Mouse (Mus musculus) lung, postnatal 10 days (tissue): ENCODE results near the gene Rab11fip2.
A peak's percentile ranks its signal among the peaks of the same experiment; 100 is the strongest.

ENCODE experiments used
- DNase-seq: peaks from one replicate; pipeline ENCODE4 v3.0.0; 2021

Gene Rab11fip2

DNA sequence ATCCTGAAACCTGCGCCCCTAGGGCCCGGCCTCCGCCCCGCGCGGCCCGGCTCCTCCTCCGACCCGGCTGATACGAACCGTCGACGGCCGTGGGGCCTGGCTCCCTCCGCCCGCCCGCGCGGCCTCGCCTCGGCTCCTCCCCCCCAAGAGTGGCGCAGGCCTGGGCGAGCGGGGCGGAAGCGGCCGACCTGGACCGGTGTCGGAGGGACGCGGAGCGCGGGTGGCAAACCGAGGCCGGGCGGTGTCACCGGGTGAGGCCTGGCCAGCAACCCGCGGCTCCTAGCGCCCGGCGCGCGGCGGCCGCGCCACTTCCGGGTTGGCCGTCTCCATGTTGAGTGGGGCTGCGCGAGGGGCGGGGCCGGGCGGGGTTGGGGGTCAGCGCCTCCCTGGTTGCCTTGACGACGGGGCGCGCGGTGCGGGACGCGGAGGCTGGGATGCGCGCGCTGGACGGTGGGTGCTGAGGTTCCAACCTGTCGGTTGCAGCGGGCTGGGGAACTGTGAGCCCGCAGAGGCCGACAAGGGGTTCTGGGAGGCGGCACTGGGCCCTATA, at the start of gene Rab11fip2:
Rab11fip2 (minus strand) TSS at position 333 of the 550 bp plus-strand sequence.
- DNase-seq: peak; percentile 85

- DNase-seq: no peak
Observed at GRCm38 (mm10) chr19:59981588-59981987, 38.1 kb upstream of the Rab11fip2 start.

DNA sequence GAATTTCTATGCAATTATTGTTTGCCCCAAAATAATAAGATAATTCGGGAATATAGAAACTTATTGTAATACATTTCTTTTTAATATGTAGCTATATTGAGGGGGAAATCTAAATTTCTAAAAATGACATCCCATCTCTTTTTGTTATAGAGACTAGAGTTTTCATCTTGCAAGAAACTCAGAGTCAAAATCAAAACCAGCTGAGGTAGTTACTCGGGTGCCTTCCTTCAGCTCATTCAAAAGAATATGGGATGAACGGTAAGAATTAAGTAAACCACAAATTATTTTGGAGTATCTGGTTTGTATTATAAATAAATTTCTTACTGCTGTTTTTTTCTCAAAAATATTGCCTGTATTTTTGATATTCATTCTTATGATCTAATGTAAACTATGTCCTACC, 11.5 kb upstream of the Rab11fip2 start:
- no peak for DNase-seq

- no peak for DNase-seq
Observed at GRCm38 (mm10) chr19:59949731-59950130, 6.3 kb upstream of the Rab11fip2 start.

- DNase-seq: no peak
Observed at GRCm38 (mm10) chr19:59942716-59943321, 635 bp downstream of the Rab11fip2 start.

- peak; percentile 24 for DNase-seq
Observed at GRCm38 (mm10) chr19:59939711-59940110, 3.7 kb downstream of the Rab11fip2 start.

- no peak for DNase-seq
Observed at GRCm38 (mm10) chr19:59932085-59932484, 11.4 kb downstream of the Rab11fip2 start.

DNA sequence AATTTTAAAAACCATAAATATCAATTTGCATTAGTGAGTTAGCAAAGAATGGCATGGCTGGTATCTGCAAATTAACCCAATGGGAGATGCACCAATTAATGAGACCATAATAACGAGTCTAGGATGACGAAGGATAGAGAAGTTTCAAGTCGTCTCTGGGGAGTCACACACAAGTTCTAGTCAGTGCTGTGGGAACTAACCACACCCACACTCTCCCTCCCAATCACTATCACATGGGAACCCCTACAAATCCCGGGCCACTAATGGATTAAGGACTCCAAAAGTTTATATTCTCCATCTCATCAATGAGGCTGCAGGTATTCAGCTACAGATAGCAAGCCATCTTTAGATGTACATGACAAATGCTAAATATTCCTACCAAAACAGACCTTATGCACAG, 14.8 kb downstream of the Rab11fip2 start:
- no peak for DNase-seq

- DNase-seq: no peak
Observed at GRCm38 (mm10) chr19:59926125-59926524, 17.3 kb downstream of the Rab11fip2 start.

DNA sequence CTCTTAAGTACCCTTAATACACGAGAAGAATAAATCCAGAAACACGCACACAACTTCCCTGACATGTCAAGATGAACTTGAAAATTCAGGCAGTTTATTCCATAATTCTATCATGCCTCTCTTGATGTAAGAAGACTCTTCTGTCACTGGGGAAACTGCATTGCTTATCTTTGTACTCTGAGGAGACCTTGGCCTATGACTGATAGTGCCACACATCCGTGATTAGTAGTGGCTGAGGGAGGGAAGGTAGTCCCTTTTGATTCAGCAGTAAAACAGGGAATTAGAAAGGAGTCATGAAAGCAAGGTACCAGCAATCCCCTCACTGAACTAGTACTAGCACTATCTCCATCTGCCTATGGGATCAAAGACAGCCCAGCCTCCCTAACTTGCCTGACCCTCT, 22.6 kb downstream of the Rab11fip2 start:
- no peak for DNase-seq

DNA sequence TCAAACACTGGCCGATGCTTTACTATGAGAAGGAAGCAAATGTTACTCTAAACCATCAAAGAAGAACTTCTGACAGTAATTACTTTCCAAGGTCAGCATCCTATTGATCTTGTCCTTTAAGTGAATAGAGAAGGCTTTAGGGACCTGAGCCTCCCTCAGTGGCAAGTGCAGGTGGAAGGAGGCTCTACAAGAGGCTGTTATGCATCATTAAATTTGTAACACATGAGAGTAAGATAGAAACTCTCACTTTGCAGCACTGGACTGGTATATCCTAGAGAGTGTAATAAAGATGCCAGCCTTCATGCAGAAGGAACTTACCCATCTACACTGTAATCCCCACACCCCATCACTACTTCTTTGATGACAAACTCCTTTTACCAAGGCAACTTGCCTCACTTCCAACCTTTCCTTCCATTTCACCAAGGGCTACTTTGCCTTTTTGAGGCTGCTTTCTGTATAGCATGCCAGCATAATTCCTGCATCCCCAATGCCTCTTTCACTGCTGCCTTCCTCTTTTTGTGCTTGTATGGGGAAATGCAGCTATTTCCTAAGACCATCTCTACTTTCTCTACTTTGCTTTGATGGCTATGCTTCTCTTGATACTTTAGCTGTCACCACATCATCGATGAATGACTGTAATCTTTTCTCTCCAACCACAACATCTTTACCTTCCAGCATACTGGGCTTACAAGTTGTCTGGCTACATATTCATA, 25.4 kb downstream of the Rab11fip2 start:
- no peak for DNase-seq

GRCm38 (mm10) chr19:59911554-59911953, 31.9 kb downstream of the Rab11fip2 start:
- DNase-seq: no peak

- DNase-seq: no peak
Observed at GRCm38 (mm10) chr19:59905296-59906081, 38.0 kb downstream of the Rab11fip2 start.

GRCm38 (mm10) chr19:59899965-59900364, 43.5 kb downstream of the Rab11fip2 start:
- no peak for DNase-seq

- no peak for DNase-seq
Observed at GRCm38 (mm10) chr19:59898301-59898700, 45.2 kb downstream of the Rab11fip2 start.

DNA sequence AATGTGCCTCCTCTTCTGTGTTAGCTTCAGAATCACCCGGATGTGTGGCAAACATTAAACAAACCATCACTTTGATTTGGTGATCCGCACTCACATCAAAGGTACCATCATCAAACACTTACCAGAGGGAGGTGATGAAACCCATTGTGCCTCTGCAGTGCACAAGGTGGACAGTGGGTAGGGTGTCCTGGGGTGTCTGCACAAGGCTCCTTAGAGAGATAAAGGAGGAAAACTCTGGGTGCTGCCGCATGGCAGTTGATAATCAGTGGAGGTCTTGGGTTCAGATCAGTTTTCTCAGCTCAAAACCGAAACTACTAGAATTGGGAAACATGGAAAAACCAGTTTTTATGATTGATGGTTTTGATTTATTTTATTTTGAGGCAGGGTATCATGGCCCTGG, 54.1 kb downstream of the Rab11fip2 start:
- DNase-seq: no peak

DNA sequence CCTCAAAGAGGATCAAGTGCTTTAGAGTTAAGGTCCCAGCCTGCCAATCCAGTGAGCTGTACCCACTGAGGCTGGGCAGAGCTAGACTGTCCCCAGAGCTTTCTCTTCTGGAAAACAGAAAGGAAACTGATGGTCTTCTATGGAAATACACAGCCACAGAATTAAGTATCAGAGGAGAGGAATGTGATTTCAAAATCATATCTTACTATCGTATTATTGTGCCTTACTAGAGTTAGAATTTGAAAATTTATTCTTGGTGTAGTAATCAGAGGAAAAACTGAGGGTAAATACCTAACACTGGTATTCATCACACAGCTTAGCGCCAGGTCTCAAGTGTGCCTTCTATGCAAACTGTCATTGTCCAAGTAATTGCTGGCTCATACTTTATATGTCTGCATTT, 54.6 kb downstream of the Rab11fip2 start:
- no peak for DNase-seq

- no peak for DNase-seq
Observed at GRCm38 (mm10) chr19:59887866-59888265, 55.6 kb downstream of the Rab11fip2 start.

GRCm38 (mm10) chr19:59885301-59885700, 58.2 kb downstream of the Rab11fip2 start:
- DNase-seq: no peak

GRCm38 (mm10) chr19:59877238-59877637, 66.2 kb downstream of the Rab11fip2 start:
- no peak for DNase-seq

DNA sequence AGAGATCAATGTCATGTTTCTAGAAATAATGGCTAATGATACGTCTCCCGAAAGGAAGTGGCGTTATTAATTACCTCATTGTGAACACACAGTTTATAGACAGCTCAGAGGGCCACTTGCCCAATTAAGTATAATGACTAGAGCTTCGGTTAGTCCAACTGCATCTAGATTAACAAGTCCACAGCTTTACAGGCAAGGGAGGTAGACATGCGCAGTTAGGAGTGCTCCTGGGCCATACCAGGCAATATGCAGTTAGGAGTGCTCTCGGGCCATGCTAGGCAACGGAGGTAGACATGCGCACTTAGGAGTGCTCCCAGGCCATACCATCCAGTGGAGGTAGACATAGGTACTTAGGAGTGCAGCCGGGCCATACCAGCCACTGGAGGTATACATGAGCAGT, 76.8 kb downstream of the Rab11fip2 start:
- DNase-seq: no peak

DNA sequence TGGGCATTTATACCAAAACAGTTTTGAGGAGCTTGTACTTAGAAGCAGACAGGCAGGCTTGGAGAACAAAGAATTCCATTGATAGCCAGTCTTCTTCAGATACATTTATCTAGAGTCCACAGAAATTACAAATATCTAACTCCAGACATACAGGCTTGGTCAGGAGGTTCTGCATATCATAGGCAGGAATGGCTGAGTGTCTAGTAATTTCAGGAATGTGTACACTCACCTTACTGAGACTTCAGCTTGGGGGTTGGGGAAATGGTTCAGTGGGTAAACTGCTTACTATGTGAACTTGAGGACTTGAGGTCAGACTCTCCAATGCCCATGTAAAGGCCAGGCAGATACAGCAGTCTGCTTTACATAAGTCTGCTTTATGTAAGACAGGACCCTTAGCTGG, 81.0 kb downstream of the Rab11fip2 start:
- DNase-seq: peak; percentile 8

- DNase-seq: no peak
Observed at GRCm38 (mm10) chr19:59860799-59861198, 82.7 kb downstream of the Rab11fip2 start.

- DNase-seq: peak; percentile 25
Observed at GRCm38 (mm10) chr19:59853061-59853460, 90.4 kb downstream of the Rab11fip2 start.
